Mouse (Mus musculus) thymus, adult 18-20 months (tissue): ENCODE measurements at regions not wholly inside any gene's neighbourhood (a gene's known extent, or its start where the extent isn't known, plus 50 kb on each side); places are given as distances from the start of the nearest gene placed in this dataset.
A peak's percentile ranks its signal among the peaks of the same experiment; 100 is the strongest.

Source experiments
- DNase-seq, 2 experiments: peaks; one replicate each; pipeline ENCODE4 v3.0.0; 2022; ENCODE audit warnings: mixed read lengths in 2 of 2

DNA sequence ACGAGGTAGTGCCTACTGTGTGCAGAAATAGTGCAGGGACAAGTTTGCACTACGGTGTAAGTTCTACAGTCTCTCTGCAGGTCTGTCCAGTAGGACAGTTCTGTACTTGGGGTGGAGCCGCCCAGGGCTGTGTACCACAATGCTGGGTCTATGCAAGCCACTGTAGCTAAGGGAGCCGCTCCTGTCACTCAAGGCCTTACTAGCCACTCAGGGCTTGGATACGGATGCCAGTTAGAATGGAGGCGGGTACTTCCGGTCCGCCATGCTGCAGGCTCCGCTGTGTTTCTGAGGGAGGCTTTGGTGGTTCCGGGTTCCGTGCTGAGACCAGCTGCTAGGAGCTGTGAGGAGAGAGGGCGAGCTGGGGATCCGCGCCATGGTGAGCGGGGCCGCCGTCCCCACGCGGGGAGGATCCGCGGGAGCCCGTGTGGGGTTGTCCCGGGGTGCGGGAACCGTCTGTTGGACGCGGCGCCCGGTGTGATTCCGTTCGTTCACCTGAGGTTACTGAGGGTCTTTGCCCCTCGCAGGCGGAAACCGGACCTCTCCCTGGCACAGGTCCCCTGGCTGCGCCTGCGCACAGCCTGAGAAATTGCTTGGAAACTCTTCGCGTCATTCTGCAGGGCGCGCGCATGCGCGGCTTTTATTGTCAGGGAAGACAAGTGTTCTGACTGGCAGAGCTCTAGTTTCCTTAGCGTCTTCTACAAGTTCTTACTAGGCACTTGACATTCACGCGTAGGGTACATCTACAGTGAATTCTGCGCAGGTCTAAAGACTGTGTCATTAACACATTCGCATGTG is 51.0 kb upstream of the Zfp873 start:
- peak; percentile 74 to 84 for DNase-seq
